Mouse (Mus musculus) embryonic facial prominence, embryonic 10.5 days (tissue): ENCODE results near the gene Cmtm6. TPM values are rescaled to one million over a fixed set of nuclear protein-coding genes. Genes with fewer than 3 reads are reported as not detected.

Experiments
- DNase-seq: peaks from one replicate; pipeline ENCODE4 v3.0.0-alpha.2; 2017; ENCODE audit warnings: low spot score
- H3K27ac ChIP-seq: fragments of 300-500 bp; sonication (generic); replicated peaks from 2 replicates; pipeline ENCODE4 v1.5.1; 2016; ENCODE audit warnings: mild to moderate bottlenecking
- H3K27me3 ChIP-seq: fragments of 300-500 bp; sonication (generic); replicated peaks from 2 replicates; pipeline ENCODE4 v1.6.1; 2016; ENCODE audit warnings: low read depth, mild to moderate bottlenecking; ENCODE audit not compliant: poor library complexity, severe bottlenecking
- H3K36me3 ChIP-seq: fragments of 300-500 bp; sonication (generic); replicated peaks from 2 replicates; pipeline ENCODE4 v1.6.1; 2016; ENCODE audit warnings: mild to moderate bottlenecking, moderate library complexity
- H3K4me1 ChIP-seq: fragments of 300-500 bp; sonication (generic); 2 replicates; pipeline ENCODE4 v1.6.1; 2016
- H3K4me3 ChIP-seq: fragments of 300-500 bp; sonication (generic); 2 replicates; pipeline ENCODE4 v1.5.1; 2016; ENCODE audit warnings: mild to moderate bottlenecking, moderate library complexity
- H3K9me3 ChIP-seq: fragments of 300-500 bp; sonication (generic); 2 replicates; pipeline ENCODE4 v1.6.1; 2016; ENCODE audit warnings: mild to moderate bottlenecking
- WGBS: fragments of 180-500 bp; shearing (Covaris S2); methylation state at CpG from one replicate; pipeline ENCODE4 v1.1.7; 2016; 5-methylcytosine and 5-hydroxymethylcytosine counted together
- polyA plus RNA-seq: library from polyadenylated mRNA; unstranded; fragments of >200 nt; fragmentation: Nextera tagmentation; extraction: Ambion mirVana; gene quantifications from 2 replicates; pipeline ENCODE4 v1.2.1, GENCODE M21; 2016

Cmtm6 gene
- polyA plus RNA-seq, 1 experiment from 2014 or later = 29.5 TPM

DNA sequence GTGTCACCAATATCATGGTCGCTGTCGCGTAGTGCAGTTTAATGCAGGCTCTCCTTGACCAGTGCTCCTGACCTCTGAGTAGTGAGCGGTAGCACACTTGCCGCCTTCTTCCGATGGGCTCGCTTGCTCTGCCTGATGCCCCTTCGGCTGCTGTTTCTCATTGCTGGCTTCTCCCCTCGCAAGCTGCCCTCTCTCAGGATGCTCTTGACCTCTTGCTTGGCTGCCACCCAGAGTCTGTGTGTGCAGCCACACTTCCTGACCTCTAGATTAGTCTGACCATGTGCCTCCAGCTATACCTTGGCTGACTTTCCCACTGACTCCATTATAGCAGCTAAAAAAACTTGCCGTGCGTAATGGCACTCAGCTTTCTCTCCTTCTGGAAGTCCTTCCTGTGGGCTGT lies 5.5 kb downstream of the Cmtm6 start:
- Histone ChIP-seq H3K4me3 (peak overlapping the region; percentile 13; the same call in 1 of the 2 replicates), H3K36me3 (peaks cover 23% of the 10 kb centered on the region), H3K27me3 (no peaks in the 10 kb centered on the region), H3K27ac (peak overlapping the region; percentile 40; the same call in 1 of the 2 replicates), H3K4me1 (peaks cover 26% of the 10 kb centered on the region), H3K9me3 (no peaks in the 10 kb centered on the region)
- WGBS = 48% methylated on average over 11 of the region's 11 CpGs
- DNase-seq = peak; percentile 39

DNA sequence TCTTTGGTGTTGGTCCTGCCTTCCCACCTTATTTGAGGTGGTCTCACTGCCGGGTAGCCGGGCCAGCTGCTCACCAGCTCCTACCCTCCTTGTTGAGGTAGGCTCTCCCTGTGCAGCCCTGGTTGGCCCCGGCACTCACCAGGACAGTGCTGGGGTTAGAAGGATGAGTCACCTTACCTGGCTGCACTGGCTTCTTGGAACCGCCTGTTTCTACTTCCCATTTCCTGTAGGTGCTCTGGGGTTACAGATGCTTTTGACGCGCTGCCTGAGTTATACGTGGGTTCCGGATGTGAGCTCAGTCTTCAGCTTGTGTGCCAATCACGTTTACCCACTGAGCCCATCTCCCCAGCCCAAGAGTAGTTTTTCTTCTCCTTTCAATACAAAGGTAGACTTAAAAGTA lies 9.4 kb downstream of the Cmtm6 start:
- no peak overlapping the region for H3K27ac ChIP-seq
- no peak for DNase-seq
- no peaks in the 10 kb centered on the region for H3K27me3 ChIP-seq
- H3K4me1 ChIP-seq = peaks cover 17% of the 10 kb centered on the region
- H3K4me3 ChIP-seq = no peak overlapping the region
- peaks cover 44% of the 10 kb centered on the region for H3K36me3 ChIP-seq
- WGBS = 88% methylated on average over 9 of the region's 9 CpGs
- no peaks in the 10 kb centered on the region for H3K9me3 ChIP-seq

DNA sequence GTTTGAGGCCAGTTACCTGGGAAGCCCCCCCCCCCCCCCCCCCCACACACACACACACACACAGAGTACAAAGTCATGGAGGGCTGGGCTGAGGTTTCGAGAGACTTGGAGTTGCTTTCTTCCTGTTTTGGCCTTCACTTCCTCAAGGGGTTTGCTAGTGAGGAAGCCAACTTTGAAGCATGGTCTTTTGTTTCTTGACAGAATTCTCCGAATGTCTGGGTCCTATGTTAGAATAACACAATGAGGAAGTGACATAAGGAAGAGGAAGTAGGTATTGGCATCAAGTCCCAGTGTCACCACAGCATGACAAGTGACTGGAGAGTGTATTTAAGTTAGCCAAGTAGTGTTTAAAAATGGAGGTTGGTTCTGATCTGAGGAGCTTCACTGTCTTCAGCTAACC lies 11.8 kb downstream of the Cmtm6 start:
- H3K36me3 ChIP-seq = peaks cover 57% of the 10 kb centered on the region
- 68% methylated on average over 2 of the region's 2 CpGs for WGBS
- no peaks in the 10 kb centered on the region for H3K27me3 ChIP-seq
- H3K4me1 ChIP-seq = peaks cover 3% of the 10 kb centered on the region; the same call in 1 of the 2 replicates
- no peak for DNase-seq
- no peak overlapping the region for H3K4me3 ChIP-seq
- H3K27ac ChIP-seq = no peak overlapping the region
- H3K9me3 ChIP-seq = no peaks in the 10 kb centered on the region

DNA sequence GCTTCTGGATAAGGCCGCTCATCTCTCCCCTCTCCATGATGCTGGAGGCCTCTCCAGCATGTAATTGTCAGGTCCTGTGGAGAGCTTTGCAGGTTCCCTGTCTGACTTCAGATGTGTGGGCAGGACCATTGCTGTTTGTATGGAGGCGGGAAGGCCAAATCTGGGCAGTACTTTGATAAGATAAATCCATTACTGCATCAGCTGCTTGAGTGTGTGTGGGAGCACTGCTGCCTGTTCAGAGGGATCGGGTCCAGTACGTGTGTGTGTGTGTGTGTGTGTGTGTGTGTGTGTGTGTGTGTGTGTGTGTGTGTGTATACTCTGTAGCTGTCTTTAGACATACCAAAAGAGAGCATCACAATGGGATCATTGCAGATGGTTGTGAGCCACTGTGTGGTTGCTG lies 14.2 kb downstream of the Cmtm6 start:
- no peak for DNase-seq
- H3K27me3 ChIP-seq = no peaks in the 10 kb centered on the region
- no peaks in the 10 kb centered on the region for H3K9me3 ChIP-seq
- H3K36me3 ChIP-seq = peaks cover 69% of the 10 kb centered on the region
- H3K4me1 ChIP-seq = peaks cover 3% of the 10 kb centered on the region; the same call in 1 of the 2 replicates
- no peak overlapping the region for H3K4me3 ChIP-seq
- WGBS = 90% methylated on average over 4 of the region's 4 CpGs
- no peak overlapping the region for H3K27ac ChIP-seq

DNA sequence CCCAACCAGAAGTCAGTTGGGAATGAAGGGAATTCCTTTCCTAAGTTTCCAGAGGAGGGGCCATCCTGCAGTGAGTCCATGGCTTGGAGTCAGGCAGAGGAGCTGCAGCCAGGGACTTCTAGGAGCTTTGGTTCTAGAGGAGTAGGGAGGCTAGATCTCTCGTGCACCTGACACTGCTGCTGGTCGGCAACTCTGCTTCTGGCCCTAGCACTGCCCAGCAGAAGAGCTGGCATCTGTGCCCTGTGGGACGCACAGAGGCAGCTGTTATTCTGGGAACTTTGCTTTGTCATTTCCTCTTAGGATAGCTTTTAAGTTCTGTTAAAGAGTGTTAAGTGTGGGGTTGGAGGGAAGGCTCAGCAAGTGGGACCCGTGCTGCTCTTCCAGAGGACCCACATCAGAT lies 14.7 kb downstream of the Cmtm6 start:
- DNase-seq = no peak

DNA sequence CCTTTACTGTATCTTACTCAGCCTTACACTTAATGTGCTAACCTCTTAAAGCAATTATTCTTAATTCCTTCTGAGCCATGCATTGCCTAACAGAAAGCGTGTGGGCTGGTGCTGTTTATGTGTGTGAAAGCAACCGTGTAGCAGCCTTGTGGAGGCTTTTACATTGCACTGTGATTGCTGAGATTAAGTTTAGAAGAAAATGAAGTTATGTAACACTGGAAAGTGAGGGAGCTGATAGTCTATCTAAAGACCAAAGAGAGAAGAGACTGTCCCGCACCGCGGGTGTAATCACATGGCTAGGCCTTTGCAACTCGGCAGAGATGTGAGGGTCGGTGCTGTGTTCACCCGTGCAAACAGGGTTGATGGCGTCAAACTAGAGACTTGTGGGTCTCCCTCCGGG lies 16.1 kb downstream of the Cmtm6 start:
- 92% methylated on average over 10 of the region's 10 CpGs for WGBS
- no peak overlapping the region for H3K4me3 ChIP-seq
- no peaks in the 10 kb centered on the region for H3K27me3 ChIP-seq
- no peak overlapping the region for H3K27ac ChIP-seq
- no peaks in the 10 kb centered on the region for H3K9me3 ChIP-seq
- H3K4me1 ChIP-seq = peaks cover 3% of the 10 kb centered on the region; the same call in 1 of the 2 replicates
- peaks cover 70% of the 10 kb centered on the region for H3K36me3 ChIP-seq
- no peak for DNase-seq

More for the DNA sequence above, 14.7 kb downstream of the Cmtm6 start:
- Histone ChIP-seq H3K4me1 (peaks cover 3% of the 10 kb centered on the region; the same call in 1 of the 2 replicates), H3K27ac (no peak overlapping the region), H3K27me3 (no peaks in the 10 kb centered on the region), H3K36me3 (peaks cover 71% of the 10 kb centered on the region), H3K4me3 (no peak overlapping the region), H3K9me3 (no peaks in the 10 kb centered on the region)
- 81% methylated on average over 4 of the region's 4 CpGs for WGBS

DNA sequence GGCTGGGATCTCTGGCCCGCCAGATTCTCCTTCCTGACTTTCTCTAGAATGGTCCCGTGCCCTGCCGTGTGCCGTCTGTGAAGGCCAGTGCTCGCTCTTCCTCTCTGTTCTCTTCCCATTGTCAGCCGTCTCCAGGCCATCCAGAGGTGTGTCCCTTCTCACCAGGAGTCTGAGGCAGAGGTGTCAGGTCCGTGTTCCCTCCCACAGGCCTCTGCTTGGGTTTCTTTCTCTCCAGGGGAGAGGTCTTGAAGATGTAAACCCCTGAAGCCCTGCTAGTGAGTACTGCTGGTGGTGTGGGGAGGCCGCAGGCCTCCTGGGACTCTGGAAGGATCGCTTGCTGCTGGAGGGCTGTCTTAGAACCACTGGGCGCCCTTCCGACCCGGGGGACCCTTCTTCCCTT lies 16.6 kb downstream of the Cmtm6 start:
- WGBS = 88% methylated on average over 12 of the region's 12 CpGs
- Histone ChIP-seq H3K36me3 (peaks cover 67% of the 10 kb centered on the region), H3K27me3 (no peaks in the 10 kb centered on the region), H3K4me3 (no peak overlapping the region), H3K27ac (no peak overlapping the region), H3K4me1 (peaks cover 3% of the 10 kb centered on the region; the same call in 1 of the 2 replicates), H3K9me3 (no peaks in the 10 kb centered on the region)
- DNase-seq = no peak

DNA sequence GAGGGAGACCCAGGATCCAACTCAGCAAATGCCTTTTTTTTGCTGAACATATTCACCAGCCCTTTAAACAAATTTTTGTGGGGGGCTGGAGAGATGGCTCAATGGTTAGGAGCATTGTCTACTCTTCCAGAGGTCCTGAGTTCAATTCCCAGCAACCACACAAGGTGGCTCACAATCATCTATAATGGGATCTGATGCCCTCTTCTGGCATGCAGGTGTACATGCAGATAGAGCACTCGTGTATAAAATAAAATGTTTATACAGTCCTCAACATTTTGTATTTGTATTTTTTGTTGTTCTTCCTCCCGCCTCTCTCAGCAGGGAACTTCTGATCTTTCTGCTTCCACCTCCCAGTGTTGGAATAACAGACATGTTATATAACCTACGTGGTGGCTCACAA lies 20.7 kb downstream of the Cmtm6 start:
- Histone ChIP-seq H3K27ac (no peak overlapping the region), H3K36me3 (peaks cover 61% of the 10 kb centered on the region), H3K4me1 (peaks cover 9% of the 10 kb centered on the region), H3K27me3 (no peaks in the 10 kb centered on the region), H3K9me3 (no peaks in the 10 kb centered on the region), H3K4me3 (no peak overlapping the region)
- DNase-seq = no peak
- WGBS = 81% methylated on average over 3 of the region's 3 CpGs

DNA sequence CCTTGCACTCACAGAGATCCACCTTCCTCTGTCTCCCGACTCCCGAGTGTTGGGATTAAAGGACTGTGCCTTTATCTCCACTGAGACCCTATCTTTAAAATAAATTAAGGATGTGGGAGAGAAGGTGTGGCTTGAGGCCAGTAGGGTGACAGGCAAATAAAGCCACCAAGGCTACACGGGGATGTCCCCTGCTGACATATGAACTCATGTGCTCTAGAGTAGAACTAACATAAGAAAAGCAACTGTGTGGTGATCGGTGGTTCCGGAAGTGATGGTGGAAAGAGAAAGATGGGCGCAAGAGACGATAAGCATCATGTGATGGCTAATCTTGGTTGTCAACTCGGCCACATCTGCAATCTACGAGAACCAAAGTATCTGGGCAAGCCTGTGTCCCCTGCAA lies 21.4 kb downstream of the Cmtm6 start:
- no peak overlapping the region for H3K4me3 ChIP-seq
- H3K9me3 ChIP-seq = no peaks in the 10 kb centered on the region
- no peak for DNase-seq
- peaks cover 61% of the 10 kb centered on the region for H3K36me3 ChIP-seq
- H3K27me3 ChIP-seq = no peaks in the 10 kb centered on the region
- H3K27ac ChIP-seq = no peak overlapping the region
- WGBS = 75% methylated on average over 9 of the region's 9 CpGs
- peaks cover 9% of the 10 kb centered on the region for H3K4me1 ChIP-seq

DNA sequence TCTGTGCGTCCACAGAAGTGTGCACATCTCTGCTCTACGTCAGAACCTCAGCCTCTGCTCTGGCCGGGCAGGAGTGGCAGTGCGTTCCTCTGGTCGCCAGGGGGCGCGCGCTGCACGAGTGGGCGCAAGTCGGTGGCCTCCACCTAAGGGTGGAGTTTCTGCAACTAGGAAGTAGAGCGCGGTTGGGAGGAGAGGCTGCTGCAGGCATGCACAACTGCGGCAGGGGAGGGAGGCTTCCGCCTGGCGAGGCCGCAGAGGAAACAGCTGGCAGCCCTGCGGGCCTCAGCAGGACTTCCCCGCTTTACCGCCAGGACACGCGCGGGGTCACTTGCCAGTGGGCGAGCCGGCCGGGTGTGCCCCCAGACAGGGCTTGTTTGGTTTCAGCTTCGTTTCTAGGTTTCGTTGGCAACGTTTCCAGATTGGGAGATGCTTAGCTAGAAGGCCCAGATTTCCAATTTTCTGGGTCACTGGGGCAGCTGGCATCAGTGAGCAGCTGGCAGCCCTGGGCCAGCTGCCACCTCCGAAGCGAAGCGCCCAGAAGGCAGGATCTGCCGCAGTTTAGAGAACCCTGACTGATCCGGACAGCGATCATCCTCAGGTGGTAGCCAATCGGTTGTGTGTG lies 22.1 kb downstream of the Cmtm6 start:
- H3K4me3 ChIP-seq = peak overlapping the region; percentile 62
- WGBS = 6% methylated on average over 36 of the region's 36 CpGs
- peaks cover 9% of the 10 kb centered on the region for H3K4me1 ChIP-seq
- H3K36me3 ChIP-seq = peaks cover 60% of the 10 kb centered on the region
- H3K27ac ChIP-seq = peak overlapping the region; percentile 76
- DNase-seq = peak; percentile 91
- no peaks in the 10 kb centered on the region for H3K9me3 ChIP-seq
- no peaks in the 10 kb centered on the region for H3K27me3 ChIP-seq

DNA sequence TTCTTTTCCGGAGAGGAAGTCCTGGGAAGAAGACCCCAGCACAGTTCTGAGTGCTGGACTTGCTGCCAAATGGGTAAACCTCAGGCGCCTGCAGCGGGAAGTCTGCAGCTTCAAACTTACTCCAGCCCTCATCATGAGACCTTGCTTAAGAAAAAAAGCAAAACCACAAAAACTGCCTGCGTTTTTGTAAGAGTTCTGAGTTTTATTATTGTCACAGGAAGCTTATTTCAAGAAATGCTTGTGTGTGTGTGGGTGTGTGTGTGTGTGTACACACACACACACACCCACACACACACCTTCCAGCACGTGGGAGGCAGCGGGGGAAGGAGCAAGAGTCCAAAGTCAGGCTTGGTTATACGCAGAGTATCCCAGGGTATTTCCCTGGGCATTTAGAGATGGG lies 27.4 kb downstream of the Cmtm6 start:
- no peak for DNase-seq
- H3K4me1 ChIP-seq = peaks cover 4% of the 10 kb centered on the region
- no peaks in the 10 kb centered on the region for H3K27me3 ChIP-seq
- H3K27ac ChIP-seq = no peak overlapping the region
- 88% methylated on average over 7 of the region's 7 CpGs for WGBS
- H3K9me3 ChIP-seq = no peaks in the 10 kb centered on the region
- H3K36me3 ChIP-seq = peaks cover 85% of the 10 kb centered on the region
- no peak overlapping the region for H3K4me3 ChIP-seq

DNA sequence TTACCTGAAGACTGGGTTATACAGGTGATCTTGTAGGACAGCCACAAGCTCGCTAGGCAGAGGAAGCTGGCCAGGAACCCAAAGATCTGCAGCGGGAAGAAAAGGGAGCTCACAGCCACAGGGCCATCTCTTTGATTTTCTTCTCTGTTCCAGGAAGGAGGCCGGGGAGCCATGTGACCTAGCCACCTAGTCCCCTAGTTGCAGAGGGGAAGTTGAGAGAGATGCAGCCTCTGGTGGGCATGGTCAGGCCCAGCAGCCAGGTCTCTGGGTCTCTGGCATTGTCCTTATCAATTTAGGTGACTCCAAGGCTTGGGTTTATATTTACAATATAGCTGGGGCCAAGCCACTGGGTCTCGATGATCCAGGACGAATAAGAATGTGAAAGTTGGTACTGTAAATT lies 27.9 kb downstream of the Cmtm6 start:
- DNase-seq = no peak
- Histone ChIP-seq H3K27me3 (no peaks in the 10 kb centered on the region), H3K4me1 (0 out of 2 replicates have a peak, but pooled peaks cover 3% of the 10 kb centered on the region), H3K9me3 (no peaks in the 10 kb centered on the region), H3K4me3 (no peak overlapping the region), H3K36me3 (peaks cover 87% of the 10 kb centered on the region), H3K27ac (no peak overlapping the region)
- WGBS = 88% methylated on average over 5 of the region's 5 CpGs

DNA sequence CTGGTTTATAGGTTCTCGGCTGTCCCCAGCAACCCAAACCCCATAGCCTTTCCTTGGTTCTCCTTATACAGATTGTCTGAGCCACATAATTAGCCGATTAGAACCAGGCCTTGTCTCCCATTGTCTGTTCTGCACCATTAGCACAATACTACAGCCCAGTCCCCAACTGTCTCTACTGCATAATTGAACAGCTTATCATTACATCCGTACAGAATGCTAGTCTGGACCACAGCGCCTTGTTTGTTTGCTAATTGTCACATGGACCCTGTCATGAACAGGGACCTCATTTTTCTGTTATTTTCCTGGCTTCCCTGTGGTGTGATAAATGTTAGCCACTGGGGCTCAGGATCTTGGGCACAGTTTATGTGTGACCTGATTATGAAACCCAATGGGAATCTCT lies 29.0 kb downstream of the Cmtm6 start:
- H3K4me1 ChIP-seq = 0 out of 2 replicates have a peak, but pooled peaks cover 3% of the 10 kb centered on the region
- H3K36me3 ChIP-seq = peaks cover 86% of the 10 kb centered on the region
- no peaks in the 10 kb centered on the region for H3K27me3 ChIP-seq
- no peak overlapping the region for H3K27ac ChIP-seq
- H3K9me3 ChIP-seq = no peaks in the 10 kb centered on the region
- WGBS = 87% methylated on average over 4 of the region's 4 CpGs
- no peak for DNase-seq
- no peak overlapping the region for H3K4me3 ChIP-seq
